Mouse (Mus musculus) hindbrain, postnatal 0 days (tissue): ENCODE results near the gene Hibch. TPM values are rescaled to one million over a fixed set of nuclear protein-coding genes. Genes with fewer than 3 reads are reported as not detected.
"Not testable (repeated sequence)": the region's sequence is repeated elsewhere in the genome, so short reads cannot be mapped to it uniquely, and the experiment has no call there.

Experiments
- ATAC-seq: fragments of 200-750 bp; cut with Nextera tagmentation; 2 replicates; pipeline ENCODE4 v1.8.0; 2017; ENCODE audit warnings: mild to moderate bottlenecking, moderate TSS enrichment, moderate library complexity
- DNase-seq: peaks from one replicate; pipeline ENCODE4 v3.0.0-alpha.2; 2015; ENCODE audit warnings: low spot score
- H3K27ac ChIP-seq: fragments of 300-500 bp; sonication (generic); 2 replicates; pipeline ENCODE4 v1.5.1; 2014; ENCODE audit warnings: mild to moderate bottlenecking
- H3K27me3 ChIP-seq: fragments of 300-500 bp; sonication (generic); 2 replicates; pipeline ENCODE4 v1.6.1; 2014; ENCODE audit warnings: low read length, mixed read lengths; ENCODE audit not compliant: insufficient read depth
- H3K36me3 ChIP-seq: fragments of 300-500 bp; sonication (generic); 2 replicates; pipeline ENCODE4 v1.6.1; 2014; ENCODE audit warnings: low read length, mixed read lengths; ENCODE audit not compliant: insufficient read depth
- H3K4me1 ChIP-seq: fragments of 300-500 bp; sonication (generic); 2 replicates; pipeline ENCODE4 v1.6.1; 2014; ENCODE audit warnings: antibody characterized with exemption, low read length, mixed read lengths; ENCODE audit not compliant: insufficient read depth
- H3K4me2 ChIP-seq: fragments of 300-500 bp; sonication (generic); 2 replicates; pipeline ENCODE4 v1.6.1; 2014; ENCODE audit warnings: low read depth, mild to moderate bottlenecking, low read length, moderate library complexity, mixed read lengths
- H3K4me3 ChIP-seq: fragments of 300-500 bp; sonication (generic); 2 replicates; pipeline ENCODE4 v1.5.1; 2014; ENCODE audit warnings: low read length
- H3K9ac ChIP-seq: fragments of 300-500 bp; sonication (generic); replicated peaks from 2 replicates; pipeline ENCODE4 v1.6.1; 2014; ENCODE audit warnings: mild to moderate bottlenecking, low read length, moderate library complexity, mixed read lengths
- H3K9me3 ChIP-seq: fragments of 300-500 bp; sonication (generic); 2 replicates; pipeline ENCODE4 v1.6.1; 2016; ENCODE audit warnings: low read length, mixed read lengths
- CTCF ChIP-seq: IDR thresholded peaks from 2 replicates; pipeline ENCODE4 v1.5.1; 2016; ENCODE audit warnings: antibody characterized with exemption, control low read depth, low read depth
- WGBS: fragments of 180-500 bp; shearing (Covaris S2); extraction: QIAGEN DNeasy Blood & Tissue Kit; methylation state at CpG from one replicate; pipeline ENCODE4 v1.1.7; 2014; 5-methylcytosine and 5-hydroxymethylcytosine counted together
- polyA plus RNA-seq: library from polyadenylated mRNA; unstranded; fragments of >200 nt; fragmentation: Nextera tagmentation; extraction: Ambion mirVana; gene quantifications from 2 replicates; pipeline ENCODE4 v1.2.1, GENCODE M21; 2015
- total RNA-seq: library from RNA; depleted of rRNA; stranded (reverse); fragments of >200 nt; gene quantifications from 2 replicates; pipeline ENCODE4 v1.2.3, GENCODE M21; 2014

Hibch gene
- total and polyA plus RNA-seq, 2 experiments from 2014 or later, result 18.0 to 20.9 TPM

- TF ChIP-seq CTCF, result no peak
- 96% methylated on average over 3 of the region's 3 CpGs for WGBS
These were observed 21.3 kb downstream of the Hibch start for GRCm38 (mm10) chr1:52866007-52866406.

GRCm38 (mm10) chr1:52867876-52868275 lies 23.1 kb downstream of the Hibch start:
- ATAC-seq (no peak), DNase-seq (no peak)
- Histone ChIP-seq H3K27me3 (no peaks in the 10 kb centered on the region), H3K27ac (no peak overlapping the region), H3K36me3 (no peaks in the 10 kb centered on the region), H3K4me3 (no peak overlapping the region), H3K4me1 (no peaks in the 10 kb centered on the region), H3K9me3 (no peaks in the 10 kb centered on the region), H3K4me2 (no peak overlapping the region), H3K9ac (no peak overlapping the region)
- no peak for TF ChIP-seq CTCF
- WGBS, result 96% methylated on average over 1 of the region's 1 CpGs

More at GRCm38 (mm10) chr1:52866007-52866406, 21.3 kb downstream of the Hibch start:
- Histone ChIP-seq H3K4me3 (no peak overlapping the region), H3K36me3 (no peaks in the 10 kb centered on the region), H3K4me2 (no peak overlapping the region), H3K9ac (no peak overlapping the region), H3K9me3 (no peaks in the 10 kb centered on the region), H3K27me3 (no peaks in the 10 kb centered on the region), H3K4me1 (no peaks in the 10 kb centered on the region), H3K27ac (no peak overlapping the region)
- no peak for ATAC-seq
- DNase-seq, result no peak

- H3K4me3 ChIP-seq, result no peak overlapping the region
- no peak overlapping the region for H3K4me2 ChIP-seq
- H3K27ac ChIP-seq, result no peak overlapping the region
- no peaks in the 10 kb centered on the region for H3K27me3 ChIP-seq
- DNase-seq (no peak), ATAC-seq (no peak)
- 66% methylated on average over 2 of the region's 2 CpGs for WGBS
- no peak overlapping the region for H3K9ac ChIP-seq
- H3K36me3 ChIP-seq, result peaks cover 3% of the 10 kb centered on the region; the same call in 1 of the 2 replicates
- H3K9me3 ChIP-seq, result no peaks in the 10 kb centered on the region
- H3K4me1 ChIP-seq, result no peaks in the 10 kb centered on the region
- TF ChIP-seq CTCF, result no peak
These were observed 39.5 kb downstream of the Hibch start for GRCm38 (mm10) chr1:52884208-52884607.

GRCm38 (mm10) chr1:52909783-52910182 lies 65.1 kb downstream of the Hibch start:
- TF ChIP-seq CTCF, result no peak
- no peaks in the 10 kb centered on the region for H3K27me3 ChIP-seq
- DNase-seq (no peak), ATAC-seq (no peak)
- H3K9me3 ChIP-seq, result no peaks in the 10 kb centered on the region
- H3K4me1 ChIP-seq, result no peaks in the 10 kb centered on the region
- H3K9ac ChIP-seq, result no peak overlapping the region
- no peak overlapping the region for H3K4me3 ChIP-seq
- H3K36me3 ChIP-seq, result no peaks in the 10 kb centered on the region
- H3K27ac ChIP-seq, result no peak overlapping the region
- H3K4me2 ChIP-seq, result no peak overlapping the region
- 89% methylated on average over 3 of the region's 3 CpGs for WGBS

- no peak overlapping the region for H3K27ac ChIP-seq
- ATAC-seq (no peak), DNase-seq (no peak)
- 83% methylated on average over 2 of the region's 2 CpGs for whole genome bisulfite sequencing
- no peaks in the 10 kb centered on the region for H3K27me3 ChIP-seq
- no peak for TF ChIP-seq CTCF
- no peaks in the 10 kb centered on the region for H3K4me1 ChIP-seq
- no peak overlapping the region for H3K4me3 ChIP-seq
- no peaks in the 10 kb centered on the region for H3K36me3 ChIP-seq
- no peak overlapping the region for H3K9ac ChIP-seq
- no peaks in the 10 kb centered on the region for H3K9me3 ChIP-seq
- H3K4me2 ChIP-seq, result no peak overlapping the region
These were observed 71.9 kb downstream of the Hibch start for GRCm38 (mm10) chr1:52916655-52917054.

- not testable (repeated sequence) for DNase-seq, H3K4me3 ChIP-seq, ATAC-seq, H3K4me1 ChIP-seq, H3K9ac ChIP-seq, H3K27ac ChIP-seq, H3K4me2 ChIP-seq, H3K36me3 ChIP-seq, H3K9me3 ChIP-seq, H3K27me3 ChIP-seq
These were observed 74.2 kb downstream of the Hibch start for GRCm38 (mm10) chr1:52918897-52919296.

GRCm38 (mm10) chr1:52924482-52924881 lies 79.8 kb downstream of the Hibch start:
- H3K27ac ChIP-seq, DNase-seq, H3K4me2 ChIP-seq, H3K4me3 ChIP-seq, H3K4me1 ChIP-seq, H3K9ac ChIP-seq, H3K36me3 ChIP-seq, H3K27me3 ChIP-seq, ATAC-seq, H3K9me3 ChIP-seq: not testable (repeated sequence)
- WGBS, result no CpG with 5 or more reads among the region's 1 CpGs
